Mouse (Mus musculus): ENCODE measurements at regions not wholly inside any gene's neighbourhood (a gene's known extent, or its start where the extent isn't known, plus 50 kb on each side); places are given as distances from the start of the nearest gene placed in this dataset.
A peak's percentile ranks its signal among the peaks of the same experiment; 100 is the strongest.

GRCm38 (mm10) chr12:79902761-79903160 is 210.1 kb downstream of the Zfp36l1 start:
- H3K27me3 ChIP-seq (replicated peaks; ENCODE audit: control insufficient read depth, insufficient read depth, low read length) = no peaks in the 10 kb centered on the region
- H3K9ac ChIP-seq (ENCODE audit: low read depth, low read length) = no peak overlapping the region
- no peak for ATAC-seq
- TF ChIP-seq CTCF (IDR thresholded peaks at IDR 0.05; ENCODE audit: low read depth) = no peak
- H3K36me3 ChIP-seq (ENCODE audit: control insufficient read depth, insufficient read depth) = no peaks in the 10 kb centered on the region
- H3K27ac ChIP-seq (ENCODE audit: low read depth, low read length) = peak overlapping the region; percentile 9; the same call in 1 of the 2 replicates
- no peaks in the 10 kb centered on the region for H3K9me3 ChIP-seq (ENCODE audit: control insufficient read depth)
- WGBS = 76% methylated on average over 7 of the region's 7 CpGs
- no peak overlapping the region for H3K4me3 ChIP-seq (ENCODE audit: low read depth, low read length)
- peaks cover 10% of the 10 kb centered on the region; the same call in 1 of the 2 replicates for H3K4me1 ChIP-seq (replicated peaks; ENCODE audit: control insufficient read depth, insufficient read depth, low read length)
- H3K4me2 ChIP-seq (replicated peaks; ENCODE audit: low read depth) = no peak overlapping the region

- Histone ChIP-seq H3K4me1 (replicated peaks; ENCODE audit: control insufficient read depth, insufficient read depth, low read length) (peaks cover 10% of the 10 kb centered on the region; the same call in 1 of the 2 replicates), H3K27me3 (replicated peaks; ENCODE audit: control insufficient read depth, insufficient read depth, low read length) (no peaks in the 10 kb centered on the region), H3K27ac (ENCODE audit: low read depth, low read length) (no peak overlapping the region), H3K9me3 (ENCODE audit: control insufficient read depth) (no peaks in the 10 kb centered on the region), H3K4me2 (replicated peaks; ENCODE audit: low read depth) (no peak overlapping the region), H3K36me3 (ENCODE audit: control insufficient read depth, insufficient read depth) (no peaks in the 10 kb centered on the region), H3K4me3 (ENCODE audit: low read depth, low read length) (no peak overlapping the region), H3K9ac (ENCODE audit: low read depth, low read length) (no peak overlapping the region)
- ATAC-seq = no peak
- TF ChIP-seq CTCF (IDR thresholded peaks at IDR 0.05; ENCODE audit: low read depth) = no peak
- WGBS = 70% methylated on average over 7 of the region's 7 CpGs
These were observed 210.7 kb downstream of the Zfp36l1 start for GRCm38 (mm10) chr12:79902163-79902562.

- no peak for TF ChIP-seq CTCF (IDR thresholded peaks at IDR 0.05; ENCODE audit: low read depth)
- 17% methylated on average over 12 of the region's 12 CpGs for WGBS
- Histone ChIP-seq H3K27ac (ENCODE audit: low read depth, low read length) (no peak overlapping the region), H3K36me3 (ENCODE audit: control insufficient read depth, insufficient read depth) (no peaks in the 10 kb centered on the region), H3K27me3 (replicated peaks; ENCODE audit: control insufficient read depth, insufficient read depth, low read length) (no peaks in the 10 kb centered on the region), H3K4me1 (replicated peaks; ENCODE audit: control insufficient read depth, insufficient read depth, low read length) (0 out of 2 replicates have a peak, but pooled peaks cover 10% of the 10 kb centered on the region), H3K9me3 (ENCODE audit: control insufficient read depth) (no peaks in the 10 kb centered on the region), H3K9ac (ENCODE audit: low read depth, low read length) (no peak overlapping the region), H3K4me3 (ENCODE audit: low read depth, low read length) (no peak overlapping the region), H3K4me2 (replicated peaks; ENCODE audit: low read depth) (no peak overlapping the region; the same call in 1 of the 2 replicates)
- no peak for ATAC-seq
These were observed 214.4 kb downstream of the Zfp36l1 start for GRCm38 (mm10) chr12:79898198-79898930.

GRCm38 (mm10) chr12:79895975-79896374 is 216.8 kb downstream of the Zfp36l1 start:
- peaks cover 11% of the 10 kb centered on the region; the same call in 1 of the 2 replicates for H3K4me1 ChIP-seq (replicated peaks; ENCODE audit: control insufficient read depth, insufficient read depth, low read length)
- WGBS = 30% methylated on average over 6 of the region's 6 CpGs
- H3K4me3 ChIP-seq (ENCODE audit: low read depth, low read length) = no peak overlapping the region
- H3K4me2 ChIP-seq (replicated peaks; ENCODE audit: low read depth) = no peak overlapping the region
- no peaks in the 10 kb centered on the region for H3K36me3 ChIP-seq (ENCODE audit: control insufficient read depth, insufficient read depth)
- H3K9ac ChIP-seq (ENCODE audit: low read depth, low read length) = no peak overlapping the region
- no peaks in the 10 kb centered on the region for H3K27me3 ChIP-seq (replicated peaks; ENCODE audit: control insufficient read depth, insufficient read depth, low read length)
- H3K9me3 ChIP-seq (ENCODE audit: control insufficient read depth) = no peaks in the 10 kb centered on the region
- H3K27ac ChIP-seq (ENCODE audit: low read depth, low read length) = no peak overlapping the region
- no peak for TF ChIP-seq CTCF (IDR thresholded peaks at IDR 0.05; ENCODE audit: low read depth)
- ATAC-seq = no peak

- H3K27ac ChIP-seq (ENCODE audit: low read depth, low read length) = no peak overlapping the region
- ATAC-seq = no peak
- H3K4me2 ChIP-seq (replicated peaks; ENCODE audit: low read depth) = no peak overlapping the region
- WGBS = 72% methylated on average over 7 of the region's 7 CpGs
- H3K4me1 ChIP-seq (replicated peaks; ENCODE audit: control insufficient read depth, insufficient read depth, low read length) = peaks cover 16% of the 10 kb centered on the region; the same call in 1 of the 2 replicates
- H3K27me3 ChIP-seq (replicated peaks; ENCODE audit: control insufficient read depth, insufficient read depth, low read length) = no peaks in the 10 kb centered on the region
- no peak overlapping the region for H3K9ac ChIP-seq (ENCODE audit: low read depth, low read length)
- H3K36me3 ChIP-seq (ENCODE audit: control insufficient read depth, insufficient read depth) = no peaks in the 10 kb centered on the region
- no peak overlapping the region for H3K4me3 ChIP-seq (ENCODE audit: low read depth, low read length)
- no peaks in the 10 kb centered on the region for H3K9me3 ChIP-seq (ENCODE audit: control insufficient read depth)
- no peak for TF ChIP-seq CTCF (IDR thresholded peaks at IDR 0.05; ENCODE audit: low read depth)
These were observed 217.5 kb downstream of the Zfp36l1 start for GRCm38 (mm10) chr12:79895324-79895723.

- no peaks in the 10 kb centered on the region for H3K36me3 ChIP-seq (ENCODE audit: control insufficient read depth, insufficient read depth)
- 89% methylated on average over 8 of the region's 8 CpGs for WGBS
- ATAC-seq = no peak
These were observed 219.9 kb downstream of the Zfp36l1 start for GRCm38 (mm10) chr12:79892871-79893270.

More at GRCm38 (mm10) chr12:79892871-79893270, 219.9 kb downstream of the Zfp36l1 start:
- Histone ChIP-seq H3K27ac (ENCODE audit: low read depth, low read length) (no peak overlapping the region), H3K4me3 (ENCODE audit: low read depth, low read length) (no peak overlapping the region), H3K27me3 (replicated peaks; ENCODE audit: control insufficient read depth, insufficient read depth, low read length) (no peaks in the 10 kb centered on the region), H3K4me2 (replicated peaks; ENCODE audit: low read depth) (no peak overlapping the region), H3K9ac (ENCODE audit: low read depth, low read length) (no peak overlapping the region), H3K9me3 (ENCODE audit: control insufficient read depth) (no peaks in the 10 kb centered on the region), H3K4me1 (replicated peaks; ENCODE audit: control insufficient read depth, insufficient read depth, low read length) (peaks cover 7% of the 10 kb centered on the region; the same call in 1 of the 2 replicates)
- TF ChIP-seq CTCF (IDR thresholded peaks at IDR 0.05; ENCODE audit: low read depth) = no peak
